Mouse (Mus musculus) midbrain, postnatal 0 days (tissue): ENCODE measurements at regions not wholly inside any gene's neighbourhood (a gene's known extent, or its start where the extent isn't known, plus 50 kb on each side); places are given as distances from the start of the nearest gene placed in this dataset.

Experiments used
- ATAC-seq: fragments of 200-750 bp; cut with Nextera tagmentation; 2 replicates; pipeline ENCODE4 v1.8.0; 2017; ENCODE audit warnings: moderate number of reproducible peaks, mild to moderate bottlenecking, moderate TSS enrichment, moderate library complexity; ENCODE audit not compliant: low FRiP score
- DNase-seq: peaks from one replicate; pipeline ENCODE4 v3.0.0-alpha.2; 2015; ENCODE audit warnings: low spot score
- H3K27ac ChIP-seq: fragments of 300-500 bp; sonication (generic); 2 replicates; pipeline ENCODE4 v1.5.1; 2014; ENCODE audit warnings: low read depth, mild to moderate bottlenecking, low read length, mixed read lengths
- H3K27me3 ChIP-seq: fragments of 300-500 bp; sonication (generic); 2 replicates; pipeline ENCODE4 v1.6.1; 2014; ENCODE audit warnings: low read length, control low read depth, mixed read lengths; ENCODE audit not compliant: insufficient read depth
- H3K36me3 ChIP-seq: fragments of 300-500 bp; sonication (generic); 2 replicates; pipeline ENCODE4 v1.6.1; 2014; ENCODE audit warnings: low read length, control low read depth, mixed read lengths; ENCODE audit not compliant: insufficient read depth
- H3K4me1 ChIP-seq: fragments of 300-500 bp; sonication (generic); 2 replicates; pipeline ENCODE4 v1.6.1; 2014; ENCODE audit warnings: mild to moderate bottlenecking, control low read depth, antibody characterized with exemption, low read length, mixed read lengths; ENCODE audit not compliant: insufficient read depth
- H3K4me2 ChIP-seq: fragments of 300-500 bp; sonication (generic); 2 replicates; pipeline ENCODE4 v1.6.1; 2014; ENCODE audit warnings: low read depth, mild to moderate bottlenecking, low read length, mixed read lengths; ENCODE audit not compliant: poor library complexity, severe bottlenecking
- H3K4me3 ChIP-seq: fragments of 300-500 bp; sonication (generic); 2 replicates; pipeline ENCODE4 v1.5.1; 2014; ENCODE audit warnings: low read depth, mild to moderate bottlenecking, low read length, moderate library complexity
- H3K9ac ChIP-seq: fragments of 300-500 bp; sonication (generic); replicated peaks from 2 replicates; pipeline ENCODE4 v1.6.1; 2014; ENCODE audit warnings: mild to moderate bottlenecking, low read length, moderate library complexity, mixed read lengths; ENCODE audit not compliant: poor library complexity, severe bottlenecking
- H3K9me3 ChIP-seq: fragments of 300-500 bp; sonication (generic); 2 replicates; pipeline ENCODE4 v1.6.1; 2016; ENCODE audit warnings: low read length, control low read depth
- CTCF ChIP-seq: IDR thresholded peaks from 2 replicates; pipeline ENCODE4 v1.5.1; 2016; ENCODE audit warnings: antibody characterized with exemption, mild to moderate bottlenecking
- WGBS: fragments of 180-500 bp; shearing (Covaris S2); extraction: QIAGEN DNeasy Blood & Tissue Kit; methylation state at CpG from one replicate; pipeline ENCODE4 v1.1.7; 2014; 5-methylcytosine and 5-hydroxymethylcytosine counted together

DNA sequence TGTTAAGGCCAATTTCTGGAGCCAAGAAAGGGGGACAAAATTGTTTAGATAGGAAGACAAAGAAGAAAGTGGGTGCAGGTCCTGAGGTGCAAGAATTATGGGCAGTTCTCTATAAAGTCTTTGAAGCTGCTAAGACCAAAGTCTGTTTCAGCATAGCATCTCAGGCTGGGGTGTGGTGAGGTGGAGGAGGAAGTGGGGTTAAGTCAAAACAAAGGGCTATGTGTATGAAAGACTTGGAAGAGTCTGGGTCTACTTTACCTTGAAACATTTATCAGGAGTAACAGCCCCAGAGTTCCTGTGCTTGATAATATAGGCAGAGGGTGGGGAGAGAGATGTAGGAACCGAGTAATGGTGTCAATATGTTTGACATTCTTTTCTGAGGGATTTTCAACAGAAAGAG is 125.4 kb upstream of the Tex13c2 start:
- 77% methylated on average over 1 of the region's 1 CpGs for WGBS
- no peak overlapping the region for H3K4me3 ChIP-seq
- H3K9me3 ChIP-seq: no peaks in the 10 kb centered on the region
- no peak overlapping the region for H3K4me2 ChIP-seq
- H3K27me3 ChIP-seq: no peaks in the 10 kb centered on the region
- H3K9ac ChIP-seq: no peak overlapping the region
- TF ChIP-seq CTCF: no peak
- DNase-seq (no peak), ATAC-seq (no peak)
- H3K36me3 ChIP-seq: no peaks in the 10 kb centered on the region
- H3K4me1 ChIP-seq: no peaks in the 10 kb centered on the region
- no peak overlapping the region for H3K27ac ChIP-seq

DNA sequence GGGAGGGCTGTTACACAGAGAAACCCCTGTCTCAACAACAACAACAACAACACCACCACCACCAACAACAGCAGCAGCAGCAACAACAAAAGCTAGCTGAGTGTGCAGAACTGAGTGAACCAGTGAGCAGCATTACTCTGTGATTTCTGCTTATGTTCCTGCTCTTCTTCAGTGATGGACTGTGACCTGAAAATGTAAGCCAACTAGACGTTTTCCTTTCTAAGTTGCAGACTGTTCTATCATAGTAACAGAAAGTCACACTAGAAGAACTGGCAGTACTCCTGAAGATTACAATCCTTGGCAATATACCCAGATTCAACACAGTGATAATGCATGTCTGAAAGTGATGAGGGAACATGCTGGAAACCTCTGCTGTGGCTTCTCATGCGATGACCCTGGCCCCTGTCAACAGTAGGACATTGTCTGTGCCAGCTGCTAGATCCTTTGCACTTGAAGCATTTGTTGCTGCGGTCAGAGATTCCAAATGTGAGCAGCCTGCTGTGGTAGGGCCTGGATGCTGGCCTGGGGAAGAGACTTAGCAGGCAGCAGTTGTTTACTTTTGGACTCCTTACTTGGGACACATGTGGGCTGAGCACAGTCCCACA is 115.6 kb upstream of the Tex13c2 start:
- Histone ChIP-seq H3K9me3 (no peaks in the 10 kb centered on the region), H3K27ac (no peak overlapping the region), H3K4me2 (no peak overlapping the region), H3K9ac (no peak overlapping the region), H3K27me3 (no peaks in the 10 kb centered on the region), H3K36me3 (no peaks in the 10 kb centered on the region), H3K4me3 (no peak overlapping the region), H3K4me1 (no peaks in the 10 kb centered on the region)
- WGBS: 64% methylated on average over 3 of the region's 3 CpGs
- no peak for TF ChIP-seq CTCF
- DNase-seq (no peak), ATAC-seq (no peak)

- no peaks in the 10 kb centered on the region for H3K36me3 ChIP-seq
- DNase-seq: no peak
- H3K4me1 ChIP-seq: no peaks in the 10 kb centered on the region
- H3K4me2 ChIP-seq: no peak overlapping the region
- H3K9me3 ChIP-seq: no peaks in the 10 kb centered on the region
- no peaks in the 10 kb centered on the region for H3K27me3 ChIP-seq
- no peak overlapping the region for H3K4me3 ChIP-seq
- no peak for TF ChIP-seq CTCF
- no peak overlapping the region for H3K27ac ChIP-seq
- H3K9ac ChIP-seq: no peak overlapping the region
- 79% methylated on average over 3 of the region's 3 CpGs for WGBS
- no peak for ATAC-seq
Measured at GRCm38 (mm10) chrX:42393836-42394556, 95.5 kb upstream of the Tex13c2 start.

GRCm38 (mm10) chrX:42396441-42396840 is 93.0 kb upstream of the Tex13c2 start:
- DNase-seq (no peak), ATAC-seq (no peak)
- H3K27ac ChIP-seq: no peak overlapping the region
- no peak for TF ChIP-seq CTCF
- H3K4me1 ChIP-seq: no peaks in the 10 kb centered on the region
- no peaks in the 10 kb centered on the region for H3K27me3 ChIP-seq
- no peak overlapping the region for H3K4me3 ChIP-seq
- H3K4me2 ChIP-seq: no peak overlapping the region
- 82% methylated on average over 4 of the region's 4 CpGs for WGBS
- H3K36me3 ChIP-seq: no peaks in the 10 kb centered on the region
- no peak overlapping the region for H3K9ac ChIP-seq
- no peaks in the 10 kb centered on the region for H3K9me3 ChIP-seq

- Histone ChIP-seq H3K9ac (no peak overlapping the region), H3K9me3 (no peaks in the 10 kb centered on the region), H3K4me2 (no peak overlapping the region), H3K36me3 (no peaks in the 10 kb centered on the region), H3K4me3 (no peak overlapping the region), H3K4me1 (no peaks in the 10 kb centered on the region), H3K27ac (no peak overlapping the region), H3K27me3 (no peaks in the 10 kb centered on the region)
- ATAC-seq (no peak), DNase-seq (no peak)
- WGBS: 56% methylated on average over 1 of the region's 1 CpGs
- TF ChIP-seq CTCF: no peak
Measured at GRCm38 (mm10) chrX:42398836-42399235, 90.7 kb upstream of the Tex13c2 start.

DNA sequence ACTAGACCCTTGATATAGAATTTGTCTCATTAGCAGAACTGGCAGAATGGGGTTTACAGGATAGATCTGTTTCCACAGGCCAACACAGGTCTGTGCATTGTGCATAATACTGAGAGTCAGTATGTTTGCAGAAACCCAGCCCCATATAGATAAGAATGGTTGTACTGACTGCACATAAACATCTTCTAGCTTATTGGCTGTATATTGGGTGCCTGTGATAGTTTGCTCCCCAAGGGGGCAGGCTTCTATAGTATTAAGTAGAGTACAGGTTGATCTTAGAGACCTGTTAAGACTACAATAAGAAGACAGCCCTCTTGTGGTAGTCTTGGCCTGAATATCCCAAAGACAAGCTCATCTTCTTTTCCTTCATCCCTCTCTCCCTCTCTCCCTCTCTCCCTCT is 90.1 kb upstream of the Tex13c2 start:
- Histone ChIP-seq H3K4me1 (no peaks in the 10 kb centered on the region), H3K36me3 (no peaks in the 10 kb centered on the region), H3K4me2 (no peak overlapping the region), H3K9ac (no peak overlapping the region), H3K4me3 (no peak overlapping the region), H3K9me3 (no peaks in the 10 kb centered on the region), H3K27ac (no peak overlapping the region), H3K27me3 (no peaks in the 10 kb centered on the region)
- DNase-seq (no peak), ATAC-seq (no peak)
- TF ChIP-seq CTCF: no peak
